Mouse (Mus musculus): ENCODE data around the gene Arhgap11a.

The Arhgap11a gene

DNA sequence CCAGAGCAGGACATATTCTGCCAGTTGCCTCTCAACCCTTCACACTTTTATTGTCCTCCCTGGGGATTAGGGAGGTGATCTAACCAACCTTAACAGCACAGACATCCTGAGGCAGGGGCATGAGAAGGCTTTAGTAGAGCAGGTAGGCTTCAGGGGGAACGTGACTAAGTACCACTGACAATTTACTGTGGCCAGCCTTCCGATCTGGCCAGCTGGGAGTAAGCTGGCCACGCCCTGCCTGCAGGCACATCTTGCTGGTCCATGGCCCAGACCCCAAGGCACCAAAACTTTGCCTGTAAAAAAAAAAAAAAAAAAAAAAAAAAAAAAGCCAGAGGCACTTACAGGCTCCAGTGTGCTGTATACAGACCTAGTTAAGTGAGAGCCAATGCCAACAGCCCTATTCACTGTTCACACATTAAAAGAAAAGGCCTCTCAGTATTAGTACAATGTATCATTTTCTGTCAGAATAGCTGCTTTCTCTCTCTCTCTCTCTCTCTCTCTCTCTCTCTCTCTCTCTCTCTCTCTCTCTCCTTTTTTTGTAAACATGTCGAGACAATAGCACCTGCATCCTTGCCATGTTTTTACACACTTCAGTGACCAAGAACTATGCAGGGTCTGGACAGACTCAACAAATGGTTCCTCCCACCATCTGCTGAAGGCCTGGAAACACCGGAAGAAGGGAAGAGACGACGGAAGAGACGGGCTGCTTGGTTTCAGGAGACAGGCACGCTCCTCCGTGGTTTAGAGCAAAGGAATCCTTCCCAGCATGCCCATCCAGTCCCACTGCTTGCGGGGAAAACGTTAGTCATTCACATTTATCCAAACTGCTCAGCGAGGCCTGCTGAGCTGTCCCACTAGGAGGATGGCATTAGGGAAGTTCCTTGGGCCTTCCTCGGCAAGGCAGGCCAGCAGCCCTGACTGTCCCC lies 30.5 kb downstream of the Arhgap11a start:
- no peak for DNase-seq (ENCODE audit: low spot score in 2 of 2)

DNA sequence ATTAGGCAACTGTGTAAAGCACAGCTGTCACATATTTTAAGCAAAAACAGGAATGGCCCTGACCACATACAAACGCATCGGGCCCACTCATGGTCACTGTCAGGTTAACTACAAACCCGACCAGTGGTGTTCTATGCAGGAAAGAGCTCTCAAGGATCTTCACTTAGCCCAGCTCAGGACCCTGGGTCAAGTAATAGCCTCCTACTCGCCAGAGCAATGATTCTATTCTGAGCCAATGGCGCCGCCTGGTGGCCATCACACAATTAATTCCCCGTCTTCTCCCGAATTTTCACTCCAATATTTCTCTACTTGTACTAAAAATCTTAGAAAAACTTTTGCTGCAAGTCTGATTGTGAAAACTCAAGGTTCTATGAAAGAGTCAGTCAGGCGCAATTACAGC lies 40.8 kb downstream of the Arhgap11a start:
- DNase-seq (ENCODE audit: low spot score in 2 of 2), result no peak

DNA sequence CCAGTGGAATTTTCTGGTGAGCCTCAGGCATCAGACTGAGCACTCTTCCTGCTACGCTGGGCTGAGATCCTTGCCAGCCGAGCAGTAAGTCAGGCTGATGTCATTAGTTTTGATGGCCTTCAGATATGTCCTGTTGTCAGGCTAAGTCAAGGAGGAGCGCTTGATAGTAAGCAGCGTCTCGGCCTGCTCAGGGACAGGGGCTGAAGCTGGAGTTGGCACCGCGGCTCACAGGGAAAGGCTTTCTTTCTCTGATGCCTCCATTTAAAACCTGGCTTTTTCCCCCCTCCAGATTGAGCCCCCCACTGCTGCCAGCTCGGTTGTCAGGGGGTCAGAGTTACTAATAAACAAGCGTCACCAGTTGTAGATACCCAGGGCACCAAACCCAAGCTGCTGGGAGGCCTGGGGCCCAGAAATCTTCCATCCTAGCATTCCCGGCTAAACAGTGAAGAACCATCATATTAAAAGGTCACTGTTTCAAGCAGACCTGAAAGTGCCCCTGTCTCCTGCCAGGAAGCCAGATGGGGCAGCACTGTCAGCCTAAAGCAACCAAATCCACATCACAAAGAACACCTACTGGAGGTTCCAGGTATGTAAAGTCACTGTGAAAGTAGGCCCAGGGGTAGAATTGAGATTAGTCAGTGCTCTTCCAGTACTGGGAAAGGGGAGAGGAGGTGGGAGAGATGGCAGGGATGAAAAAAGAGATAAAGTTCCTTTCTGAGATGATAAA lies 41.4 kb downstream of the Arhgap11a start:
- DNase-seq (ENCODE audit: low spot score in 2 of 2), result no peak

DNA sequence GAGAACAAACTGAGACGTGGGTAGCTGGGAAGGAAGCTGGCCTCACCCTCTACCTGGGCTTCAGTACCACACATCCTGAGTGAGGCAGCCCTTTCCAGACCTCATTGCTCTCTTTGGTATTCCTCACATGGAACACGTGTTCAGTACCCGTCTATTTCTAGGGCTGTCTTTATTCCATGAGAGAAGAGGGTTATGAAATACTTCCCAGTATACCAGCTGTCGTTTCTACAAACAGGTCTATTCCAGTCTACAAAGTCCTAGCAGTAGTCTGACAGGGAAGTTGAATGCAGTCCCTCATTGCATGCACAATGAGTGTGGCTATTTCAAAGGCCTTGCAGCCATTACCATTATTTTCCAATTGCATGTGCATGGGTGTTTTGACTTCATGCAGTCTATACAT lies 42.7 kb downstream of the Arhgap11a start:
- no peak for DNase-seq (ENCODE audit: low spot score in 2 of 2)

DNA sequence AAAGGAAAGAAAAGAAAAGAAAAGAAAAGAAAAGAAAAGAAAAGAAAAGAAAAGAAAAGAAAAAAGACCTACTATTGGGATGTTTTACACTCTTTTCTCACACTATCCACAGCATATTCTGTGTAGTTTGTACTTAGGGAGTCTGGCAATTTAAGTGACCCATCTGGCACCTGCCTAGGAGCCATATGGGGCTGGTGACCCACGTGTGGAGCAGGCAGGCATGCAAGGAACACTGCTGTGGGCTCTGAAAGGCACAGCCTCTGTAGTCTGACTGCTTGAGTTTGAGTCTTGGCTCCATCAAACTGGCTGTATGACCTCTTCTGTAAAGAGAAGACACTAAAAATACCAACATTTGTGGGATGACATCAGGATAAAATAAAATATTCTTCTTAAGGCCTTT lies 44.7 kb downstream of the Arhgap11a start:
- DNase-seq (ENCODE audit: low spot score in 2 of 2), result no peak

GRCm38 (mm10) chr2:113800846-113801245 lies 47.6 kb downstream of the Arhgap11a start:
- no peak for DNase-seq (ENCODE audit: low spot score in 2 of 2)

- no peak for DNase-seq (ENCODE audit: low spot score in 2 of 2)
Measured at GRCm38 (mm10) chr2:113798605-113799004, 49.9 kb downstream of the Arhgap11a start.

DNA sequence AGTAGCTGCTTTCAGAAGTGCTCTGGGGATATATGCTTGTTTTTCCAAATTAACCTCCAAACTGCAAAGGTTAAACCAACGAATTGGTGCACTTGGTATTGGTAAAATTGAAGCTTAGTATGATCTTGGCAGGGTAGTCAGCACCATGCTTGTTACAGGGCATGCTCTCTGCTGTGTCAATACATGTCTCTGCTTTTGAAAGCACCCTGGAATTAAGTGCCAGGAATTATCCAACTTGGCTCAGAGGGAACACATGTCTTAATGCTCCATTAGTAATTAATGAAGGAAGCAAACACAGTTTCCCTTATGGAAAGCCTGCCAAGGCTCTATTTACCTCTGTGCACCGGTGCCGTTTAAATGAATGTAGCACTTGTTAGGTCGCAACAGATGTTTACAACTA lies 53.3 kb downstream of the Arhgap11a start:
- DNase-seq (ENCODE audit: low spot score in 2 of 2), result no peak

DNA sequence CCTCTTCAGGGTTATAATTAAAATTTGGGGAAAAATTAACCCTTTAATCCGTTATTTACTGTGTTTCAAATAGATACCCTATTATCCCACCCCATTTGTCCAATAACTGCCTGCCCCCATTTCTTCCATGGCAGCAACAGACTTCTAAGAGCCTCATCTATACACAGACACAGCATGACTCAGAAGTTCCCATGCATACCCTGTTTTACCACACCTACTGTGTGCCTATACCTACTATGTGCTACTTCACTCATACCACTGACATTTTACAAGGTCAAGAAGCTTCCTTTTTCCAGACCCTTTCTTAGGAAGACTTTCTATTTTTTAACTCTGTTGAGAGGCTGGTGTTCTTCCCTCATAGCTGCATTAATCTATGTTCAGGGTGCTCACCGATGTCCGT lies 54.9 kb downstream of the Arhgap11a start:
- DNase-seq (ENCODE audit: low spot score in 2 of 2), result no peak

- no peak for DNase-seq (ENCODE audit: low spot score in 2 of 2)
Measured at GRCm38 (mm10) chr2:113788821-113789387, 59.6 kb downstream of the Arhgap11a start.

- no peak for DNase-seq (ENCODE audit: low spot score in 2 of 2)
Measured at GRCm38 (mm10) chr2:113787882-113788281, 60.6 kb downstream of the Arhgap11a start.

GRCm38 (mm10) chr2:113784851-113785250 lies 63.6 kb downstream of the Arhgap11a start:
- DNase-seq (ENCODE audit: low spot score in 2 of 2), result no peak

DNA sequence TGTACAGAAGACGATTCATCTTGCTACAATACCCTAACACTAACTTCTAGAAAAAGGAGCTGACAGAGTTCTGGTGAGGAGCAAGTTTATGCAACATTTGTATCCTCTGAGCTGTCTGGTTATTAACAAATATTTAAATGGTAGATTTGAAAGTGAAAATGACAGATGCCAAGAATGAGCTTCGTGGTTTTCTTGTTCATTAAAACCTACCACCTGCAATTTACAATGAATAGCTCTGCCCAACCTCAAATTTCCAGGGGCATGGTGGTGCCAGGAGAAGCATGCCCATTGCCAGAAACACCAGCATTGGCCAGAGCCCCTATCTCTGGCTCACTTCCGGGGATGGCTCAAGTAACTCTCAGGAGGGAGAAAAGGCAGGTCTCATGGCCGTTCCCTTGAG lies 66.9 kb downstream of the Arhgap11a start:
- no peak for DNase-seq (ENCODE audit: low spot score in 2 of 2)

All from frontal cortex, postnatal 36 days (tissue).